Mouse (Mus musculus) G1E (cell line): Measurements from ENCODE around the gene Gm19426.

Experiments used
- CTCF ChIP-seq: IDR thresholded peaks from 2 replicates; pipeline ENCODE4 v1.5.1; 2012; ENCODE audit warnings: low read depth, low read length, inconsistent platforms, mixed read lengths
- TAL1 ChIP-seq: conservative IDR thresholded peaks from 2 replicates; pipeline ENCODE4 v1.6.1; 2012; ENCODE audit warnings: low read depth, low read length, inconsistent platforms, mixed read lengths

DNA sequence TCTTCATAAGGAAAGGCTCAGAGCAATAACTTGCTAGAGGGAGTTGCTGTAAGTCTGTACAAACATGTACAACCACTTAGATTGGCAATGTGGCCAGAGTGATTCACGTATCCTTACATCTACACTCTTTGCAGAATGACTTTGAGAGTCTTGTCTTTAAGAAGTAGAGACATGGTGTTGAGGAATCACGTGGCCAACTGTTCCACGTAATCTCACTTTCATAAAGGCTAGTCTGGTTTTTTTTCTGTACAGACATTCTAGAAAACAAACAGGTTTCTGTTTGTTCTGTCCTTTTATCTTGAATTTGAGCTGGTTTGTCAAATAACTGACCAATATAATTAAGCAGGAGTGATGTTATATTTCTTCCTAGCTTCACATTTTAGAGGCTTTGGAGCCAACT is 17.9 kb upstream of the Gm19426 start:
- TF ChIP-seq CTCF (no peak), TAL1 (no peak)
